Mouse (Mus musculus): ENCODE measurements around the gene Mab21l3.

GRCm38 (mm10) chr3:101763566-101763965 is 85.2 kb downstream of the Mab21l3 start:
- TF ChIP-seq CTCF (IDR thresholded peaks at IDR 0.05; ENCODE audit: extremely low read depth, insufficient read length, insufficient replicate concordance, low read depth, low read length) (no peak), POLR2A (IDR thresholded peaks at IDR 0.05; ENCODE audit: low read depth, low read length) (no peak)
